22 mouse cellular contexts compared by ENCODE assay signal in the genomic region with DNA sequence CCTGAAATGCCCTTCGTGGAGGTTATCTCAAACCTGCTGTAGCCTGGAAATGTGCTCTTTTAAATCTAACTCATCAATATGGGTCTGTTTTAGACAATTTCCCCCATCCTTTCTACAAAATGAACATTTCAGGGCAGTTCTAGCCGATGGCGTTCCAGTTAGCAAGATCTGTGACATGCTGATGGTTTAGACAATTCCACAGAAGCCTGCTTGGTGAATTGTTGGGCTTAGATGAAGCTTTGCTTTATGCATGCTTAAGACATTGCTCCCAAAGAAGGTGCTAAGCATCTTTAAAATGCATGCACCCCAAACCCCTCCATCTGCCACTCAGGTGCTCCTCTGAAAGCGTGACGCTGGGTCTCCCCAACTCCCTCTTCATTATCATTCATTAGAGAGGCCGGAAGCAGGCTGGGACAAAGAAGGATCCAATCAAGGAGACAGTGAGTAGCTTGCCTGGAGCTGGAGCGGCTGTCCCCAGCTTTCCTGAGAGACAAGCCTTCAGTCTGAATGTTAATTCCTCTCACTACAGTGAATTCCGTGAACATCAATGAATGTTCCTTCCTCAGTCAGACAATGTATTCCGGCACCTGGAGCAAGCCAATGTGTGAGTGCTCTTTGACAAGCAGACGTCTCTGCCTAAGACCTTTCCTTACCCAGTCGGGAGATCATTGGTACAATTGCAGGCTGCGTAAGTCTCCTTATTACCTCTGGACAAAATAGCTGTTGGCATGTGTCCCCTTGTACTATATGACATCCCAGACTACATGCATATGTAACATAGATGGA.
DNase-seq lines count a peak whose midpoint lies in the region; ATAC-seq and TF ChIP-seq lines count a peak whose summit lies in the region.
"Had no signal": no experiment of that assay in that cellular context is flagged by ENCODE, and none has a peak within 500 bp of the region (broad histone marks: within the 10 kb centered on the region; RNA-seq: fewer than 3 reads in every experiment).

No protein-coding gene starts in this region.

- H3K4me2 ChIP-seq in hindbrain, embryonic 12.5 days (replicated peaks) = no peak overlapping the region
- no peak overlapping the region for H3K4me2 ChIP-seq in hindbrain, embryonic 11.5 days (replicated peaks; ENCODE audit: low read depth, low read length)
- H3K4me2 ChIP-seq in forebrain, postnatal 0 days (ENCODE audit: low read depth) = no peak overlapping the region
- no peak overlapping the region for H3K4me2 ChIP-seq in midbrain, embryonic 16.5 days (ENCODE audit: low read length)
- H3K4me2 ChIP-seq: heart, embryonic 11.5 days had no signal

- no peaks in the 10 kb centered on the region for H3K9me3 ChIP-seq in hindbrain, embryonic 12.5 days (replicated peaks)
- no peaks in the 10 kb centered on the region for H3K9me3 ChIP-seq in hindbrain, embryonic 11.5 days (ENCODE audit: control insufficient read depth, low read length)
- no peaks in the 10 kb centered on the region for H3K9me3 ChIP-seq in forebrain, postnatal 0 days (ENCODE audit: low read length)
- no peaks in the 10 kb centered on the region for H3K9me3 ChIP-seq in midbrain, embryonic 16.5 days (replicated peaks; ENCODE audit: control insufficient read depth, low read length, poor library complexity, severe bottlenecking)
- H3K9me3 ChIP-seq: embryonic facial prominence, embryonic 10.5 days had no signal

- no peak overlapping the region for H3K9ac ChIP-seq in hindbrain, embryonic 12.5 days
- H3K9ac ChIP-seq in hindbrain, embryonic 11.5 days (ENCODE audit: low read depth, low read length) = no peak overlapping the region
- H3K9ac ChIP-seq in forebrain, postnatal 0 days = no peak overlapping the region
- H3K9ac ChIP-seq in midbrain, embryonic 16.5 days (ENCODE audit: low read depth, low read length) = no peak overlapping the region
- H3K9ac ChIP-seq: liver, postnatal 0 days had no signal

- H3K27me3 ChIP-seq in hindbrain, embryonic 12.5 days = no peaks in the 10 kb centered on the region; the same call in 1 of the 2 replicates
- no peaks in the 10 kb centered on the region for H3K27me3 ChIP-seq in hindbrain, embryonic 11.5 days (ENCODE audit: control insufficient read depth, insufficient read depth, low read length)
- H3K27me3 ChIP-seq in forebrain, postnatal 0 days (ENCODE audit: insufficient read depth, low read length) = no peaks in the 10 kb centered on the region
- H3K27me3 ChIP-seq in midbrain, embryonic 16.5 days (ENCODE audit: control insufficient read depth, insufficient read depth, low read depth, low read length) = no peaks in the 10 kb centered on the region
- H3K27me3 ChIP-seq: CH12.LX had no signal

- H3K4me1 ChIP-seq in hindbrain, embryonic 12.5 days = peaks cover 3% of the 10 kb centered on the region; the same call in 1 of the 2 replicates
- no peaks in the 10 kb centered on the region for H3K4me1 ChIP-seq in hindbrain, embryonic 11.5 days (replicated peaks; ENCODE audit: control insufficient read depth, insufficient read depth, low read length)
- H3K4me1 ChIP-seq in forebrain, postnatal 0 days (ENCODE audit: insufficient read depth) = 0 out of 2 replicates have a peak, but pooled peaks cover 4% of the 10 kb centered on the region
- H3K4me1 ChIP-seq in midbrain, embryonic 16.5 days (ENCODE audit: control insufficient read depth, insufficient read depth, low read length) = peaks cover 5% of the 10 kb centered on the region

- peak; percentile 54 for ATAC-seq in hindbrain, embryonic 12.5 days (ENCODE audit: low FRiP score)
- no peak for ATAC-seq in hindbrain, embryonic 11.5 days (ENCODE audit: low FRiP score)
- ATAC-seq in forebrain, postnatal 0 days = peak; percentile 78; the same call in 1 of the 2 replicates
- peak; percentile 85 for ATAC-seq in midbrain, embryonic 16.5 days
- ATAC-seq: inflammation-experienced regulatory T-cells, adult 6 months; liver, postnatal 0 days had no signal

- H3K4me3 ChIP-seq in hindbrain, embryonic 12.5 days = no peak overlapping the region
- no peak overlapping the region for H3K4me3 ChIP-seq in hindbrain, embryonic 11.5 days (ENCODE audit: low read depth, low read length)
- H3K4me3 ChIP-seq in forebrain, postnatal 0 days (ENCODE audit: low read depth, low read length) = no peak overlapping the region
- H3K4me3 ChIP-seq in midbrain, embryonic 16.5 days (ENCODE audit: low read depth, low read length) = no peak overlapping the region
- H3K4me3 ChIP-seq: embryonic facial prominence, embryonic 10.5 days; gastrocnemius, adult 2 months; layer of hippocampus, adult 2 months; left cerebral cortex, adult 2 months had no signal

- TF ChIP-seq POLR2A in brain, embryonic 14.5 days (IDR thresholded peaks at IDR 0.05; ENCODE audit: borderline replicate concordance, extremely low read depth, insufficient read depth, insufficient read length, poor library complexity, severe bottlenecking) = no peak

- no peak for DNase-seq in hindbrain, embryonic 11.5 days (ENCODE audit: low spot score)
- peak; percentile 75 for DNase-seq in brain, embryonic 14.5 days (ENCODE audit: low read depth)
- peak; percentile 36 for DNase-seq in forebrain, postnatal 0 days
- DNase-seq in spleen, postnatal 10 days (ENCODE audit: low spot score in 2 of 2) = no peak
- no peak for DNase-seq in right cerebral cortex, postnatal 25 days
- DNase-seq: gastrocnemius, adult 2 months; heart, postnatal 14 days; kidney, adult 2 months; kidney, postnatal 14 days; left cerebral cortex, postnatal 4 days; liver, postnatal 0 days; lung, postnatal 10 days; right cerebral cortex, postnatal 4 days; thymus, postnatal 14 days had no signal

- H3K36me3 ChIP-seq in hindbrain, embryonic 12.5 days = no peaks in the 10 kb centered on the region
- no peaks in the 10 kb centered on the region for H3K36me3 ChIP-seq in hindbrain, embryonic 11.5 days (ENCODE audit: control insufficient read depth, insufficient read depth, low read length)
- no peaks in the 10 kb centered on the region for H3K36me3 ChIP-seq in forebrain, postnatal 0 days (ENCODE audit: insufficient read depth)
- no peaks in the 10 kb centered on the region for H3K36me3 ChIP-seq in midbrain, embryonic 16.5 days (ENCODE audit: control insufficient read depth, insufficient read depth, low read length)
- H3K36me3 ChIP-seq: embryonic facial prominence, embryonic 10.5 days had no signal

- no peak for TF ChIP-seq CTCF in brain, embryonic 14.5 days (IDR thresholded peaks at IDR 0.05; ENCODE audit: borderline replicate concordance, extremely low read depth, insufficient read depth, insufficient read length)
- no peak for TF ChIP-seq CTCF in forebrain, postnatal 0 days (IDR thresholded peaks at IDR 0.05; ENCODE audit: low read depth)

- H3K27ac ChIP-seq in hindbrain, embryonic 12.5 days = 0 out of 2 replicates have a peak overlapping the region, but pooled peaks have one; percentile 35
- no peak overlapping the region for H3K27ac ChIP-seq in hindbrain, embryonic 11.5 days (ENCODE audit: low read depth, low read length)
- H3K27ac ChIP-seq in forebrain, postnatal 0 days (ENCODE audit: low read depth, low read length) = no peak overlapping the region; the same call in 1 of the 2 replicates
- H3K27ac ChIP-seq in midbrain, embryonic 16.5 days (ENCODE audit: low read length) = peak overlapping the region; percentile 65
- H3K27ac ChIP-seq: embryonic facial prominence, embryonic 10.5 days; gastrocnemius, adult 2 months; layer of hippocampus, adult 2 months; left cerebral cortex, adult 2 months had no signal

- 56% methylated on average over 12 of the region's 12 CpGs for WGBS in hindbrain, embryonic 12.5 days
- WGBS in hindbrain, embryonic 11.5 days = 62% methylated on average over 12 of the region's 12 CpGs
- WGBS in forebrain, postnatal 0 days = 37% methylated on average over 12 of the region's 12 CpGs
- 35% methylated on average over 12 of the region's 12 CpGs for WGBS in midbrain, embryonic 16.5 days

Comparison
In these comparisons a context has a peak if more than half of its experiments do, and no peak if none do; other contexts are left out.
1. H3K27ac ChIP-seq: peak in hindbrain, embryonic 12.5 days (single experiment) and midbrain, embryonic 16.5 days (single experiment); none in hindbrain, embryonic 11.5 days (single experiment) and forebrain, postnatal 0 days (single experiment).
2. DNase-seq: peak in brain, embryonic 14.5 days (single experiment) and forebrain, postnatal 0 days (single experiment); none in hindbrain, embryonic 11.5 days (single experiment), spleen, postnatal 10 days (0 of 2) and right cerebral cortex, postnatal 25 days (single experiment).